9 mouse cellular contexts compared by ENCODE assay signal in the genomic region with DNA sequence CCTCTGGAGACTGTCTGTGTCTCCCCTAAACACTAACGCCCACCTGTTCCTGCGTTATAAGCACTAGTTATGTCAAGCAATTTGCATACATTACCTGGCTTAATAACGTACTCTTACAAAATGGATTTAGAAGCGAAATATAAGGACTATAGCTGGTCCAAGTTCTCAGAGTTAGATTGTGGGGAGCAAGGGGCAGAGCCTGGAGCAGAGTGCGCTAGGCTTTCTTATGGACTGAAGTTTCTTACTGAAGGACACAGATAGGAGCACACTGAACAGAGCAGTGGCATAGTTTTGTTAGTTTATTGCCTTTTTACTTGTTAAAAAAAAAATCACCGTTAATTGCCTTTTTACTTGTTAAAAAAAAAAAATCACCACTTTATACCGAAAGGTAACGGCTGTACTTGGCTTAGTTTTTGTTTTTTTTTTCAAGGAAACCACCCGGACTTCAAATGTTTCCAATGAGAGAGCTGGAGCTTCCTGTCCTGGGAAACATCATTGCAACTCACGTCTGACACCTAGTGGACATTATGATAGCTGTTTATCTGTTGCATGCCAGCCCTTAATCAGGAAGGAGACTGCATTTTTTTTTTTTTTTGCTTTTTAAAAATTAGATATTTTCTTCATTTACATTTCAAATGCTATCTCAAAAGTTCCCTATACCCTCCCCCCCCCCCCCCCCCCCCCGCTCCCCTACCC. TPM values are rescaled to one million over a fixed set of nuclear protein-coding genes. Genes with fewer than 3 reads are reported as not detected.
A peak's percentile ranks its signal among the peaks of the same experiment; 100 is the strongest.
DNase-seq lines count a peak whose midpoint lies in the region; ATAC-seq and TF ChIP-seq lines count a peak whose summit lies in the region.
"Had no signal": no experiment of that assay in that cellular context is flagged by ENCODE, and none has a peak within 500 bp of the region (broad histone marks: within the 10 kb centered on the region; RNA-seq: fewer than 3 reads in every experiment).

No protein-coding gene starts in this region.

- no peak for TF ChIP-seq POLR2A in heart, adult 2 months (IDR thresholded peaks at IDR 0.05; ENCODE audit: insufficient read depth, low read depth, low read length)

- no peak for ATAC-seq in heart, embryonic 12.5 days (ENCODE audit: insufficient number of reproducible peaks, low FRiP score)
- 0 out of 2 replicates have a peak, but pooled peaks have one; percentile 48 for ATAC-seq in liver, embryonic 11.5 days (replicated peaks; ENCODE audit: low FRiP score)

- WGBS in heart, adult 2 months = 33% methylated on average over 10 of the region's 11 CpGs
- WGBS in heart, embryonic 12.5 days = 39% methylated on average over 10 of the region's 11 CpGs
- WGBS in liver, embryonic 11.5 days = 46% methylated on average over 10 of the region's 11 CpGs

- no peaks in the 10 kb centered on the region for H3K27me3 ChIP-seq in heart, adult 2 months (ENCODE audit: control insufficient read depth, insufficient read depth, low read length)
- H3K27me3 ChIP-seq in heart, embryonic 12.5 days (replicated peaks) = no peaks in the 10 kb centered on the region
- no peaks in the 10 kb centered on the region for H3K27me3 ChIP-seq in liver, embryonic 11.5 days (replicated peaks; ENCODE audit: control insufficient read depth, insufficient read depth, low read length)

- H3K27ac ChIP-seq in heart, adult 2 months = no peak overlapping the region
- no peak overlapping the region for H3K27ac ChIP-seq in heart, embryonic 12.5 days (ENCODE audit: poor library complexity, severe bottlenecking)
- no peak overlapping the region for H3K27ac ChIP-seq in liver, embryonic 11.5 days (ENCODE audit: low read depth, low read length)

- peak; percentile 77 for TF ChIP-seq CTCF in heart, adult 2 months (IDR thresholded peaks at IDR 0.05)

- H3K9me3 ChIP-seq in heart, embryonic 12.5 days (replicated peaks) = no peaks in the 10 kb centered on the region
- no peaks in the 10 kb centered on the region for H3K9me3 ChIP-seq in liver, embryonic 11.5 days (ENCODE audit: control insufficient read depth, low read length)

- H3K4me3 ChIP-seq in heart, adult 2 months = 0 out of 2 replicates have a peak overlapping the region, but pooled peaks have one; percentile 10
- H3K4me3 ChIP-seq in heart, embryonic 12.5 days = no peak overlapping the region
- no peak overlapping the region for H3K4me3 ChIP-seq in liver, embryonic 11.5 days (ENCODE audit: low read depth, low read length)

- no peaks in the 10 kb centered on the region for H3K36me3 ChIP-seq in heart, adult 2 months (ENCODE audit: control insufficient read depth, insufficient read depth, low read length)
- H3K36me3 ChIP-seq in heart, embryonic 12.5 days = peaks cover 7% of the 10 kb centered on the region; the same call in 1 of the 2 replicates
- H3K36me3 ChIP-seq in liver, embryonic 11.5 days (ENCODE audit: control insufficient read depth, insufficient read depth, low read length) = no peaks in the 10 kb centered on the region

- H3K9ac ChIP-seq in heart, adult 2 months (ENCODE audit: low read depth, low read length) = no peak overlapping the region
- no peak overlapping the region for H3K9ac ChIP-seq in heart, embryonic 12.5 days
- no peak overlapping the region for H3K9ac ChIP-seq in liver, embryonic 11.5 days (ENCODE audit: low read depth, low read length)

- H3K4me1 ChIP-seq in heart, adult 2 months (ENCODE audit: control insufficient read depth, insufficient read depth, low read length) = no peaks in the 10 kb centered on the region
- H3K4me1 ChIP-seq in heart, embryonic 12.5 days (replicated peaks) = peaks cover 16% of the 10 kb centered on the region; the same call in 1 of the 2 replicates
- no peaks in the 10 kb centered on the region for H3K4me1 ChIP-seq in liver, embryonic 11.5 days (replicated peaks; ENCODE audit: control insufficient read depth, insufficient read depth, low read length)

- H3K4me2 ChIP-seq in heart, embryonic 12.5 days = peak overlapping the region; percentile 4; the same call in 1 of the 2 replicates
- H3K4me2 ChIP-seq in liver, embryonic 11.5 days = peak overlapping the region; percentile 8; the same call in 1 of the 2 replicates

- H3K79me2 ChIP-seq in heart, adult 2 months (replicated peaks; ENCODE audit: control insufficient read depth, insufficient read depth, low read length) = no peaks in the 10 kb centered on the region

- intact Hi-C loops in heart, adult 2 months (cut with DNase I) = loop anchor here (2.0 to 10.0 kb wide), 5 partner anchors 48 to 456 kb away; a partner anchor contains a TSS

- DNase-seq in heart, adult 2 months = no peak
- DNase-seq in heart, adult 11 months = no peak
- peak; percentile 31 for DNase-seq in CD4-positive helper T cell, adult 2 months (ENCODE audit: low read depth, low spot score)
- DNase-seq in brain, embryonic 18.5 days (ENCODE audit: low read depth, low spot score) = peak; percentile 78
- no peak for DNase-seq in liver, embryonic 11.5 days (ENCODE audit: low spot score)
- peak; percentile 86 for DNase-seq in retina, postnatal 1 day
- DNase-seq in spleen, postnatal 10 days (ENCODE audit: low spot score in 2 of 2) = no peak

- TF ChIP-seq EP300 in heart, adult 2 months (IDR thresholded peaks at IDR 0.05; ENCODE audit: insufficient read depth, low read depth, low read length) = no peak

RNA-seq across cellular contexts. Expression of a gene that starts 17.5 kb away (rescaled TPM):
- 100 to 1,000 TPM; 102 to 107 TPM for total RNA-seq in heart, adult 2 months (2021)
- polyA plus RNA-seq in heart, adult 2 months (2012; rRNA removed) = 22.1 and 53.3 TPM in 2 replicates
- polyA plus RNA-seq in heart, embryonic 12.5 days (2016; fragmentation: Nextera tagmentation; extraction: Ambion mirVana) = 1.7 and 2.5 TPM in 2 replicates
- polyA plus RNA-seq in liver, embryonic 11.5 days (2014; fragmentation: Nextera tagmentation; extraction: Ambion mirVana) = 0.15 and 0.19 TPM in 2 replicates
- total RNA-seq: neutrophil, adult 5-6 weeks had no signal

Comparison
In these comparisons a context has a peak if more than half of its experiments do, and no peak if none do; other contexts are left out.
1. DNase-seq: peak in CD4-positive helper T cell, adult 2 months (single experiment), brain, embryonic 18.5 days (single experiment) and retina, postnatal 1 day (single experiment); none in heart, adult 2 months (0 of 2), heart, adult 11 months (single experiment), liver, embryonic 11.5 days (single experiment) and spleen, postnatal 10 days (0 of 2).